Mouse (Mus musculus) C2C12 (cell line): ENCODE data around the gene Calhm2. TPM values are rescaled to one million over a fixed set of nuclear protein-coding genes. Genes with fewer than 3 reads are reported as not detected.
A peak's percentile ranks its signal among the peaks of the same experiment; 100 is the strongest.

Experiments
- H3K27me3 ChIP-seq: one replicate; pipeline ENCODE4 v1.6.1; 2011; ENCODE audit not compliant: control insufficient read depth, insufficient read depth, insufficient read length
- H3K36me3 ChIP-seq: one replicate; pipeline ENCODE4 v1.6.1; 2011; ENCODE audit not compliant: control insufficient read depth, insufficient read depth
- H3K4me3 ChIP-seq: one replicate; pipeline ENCODE4 v1.5.1; 2011; ENCODE audit warnings: mild to moderate bottlenecking, control low read depth; ENCODE audit not compliant: poor library complexity, insufficient read depth, severe bottlenecking
- H3K79me2 ChIP-seq: one replicate; pipeline ENCODE4 v1.6.1; 2011; ENCODE audit not compliant: control insufficient read depth, insufficient read depth
- H3K79me3 ChIP-seq: one replicate; pipeline ENCODE4 v1.6.1; 2011; ENCODE audit warnings: low read depth, control low read depth
- H3ac ChIP-seq: one replicate; pipeline ENCODE3; 2011; ENCODE audit warnings: low read depth; ENCODE audit not compliant: control insufficient read depth, insufficient read length
- CEBPB ChIP-seq: IDR thresholded peaks from one replicate; pipeline ENCODE4 v1.6.1; 2011; ENCODE audit warnings: low read depth, mild to moderate bottlenecking, control low read depth, moderate library complexity
- CTCF ChIP-seq: IDR thresholded peaks from one replicate; pipeline ENCODE4 v1.5.1; 2011; ENCODE audit not compliant: control insufficient read depth, insufficient read depth, insufficient read length
- FOSL1 ChIP-seq: IDR thresholded peaks from one replicate; pipeline ENCODE4 v1.8.0; 2011; ENCODE audit warnings: mild to moderate bottlenecking, low read length; ENCODE audit not compliant: poor library complexity, insufficient read depth, severe bottlenecking
- MAX ChIP-seq: IDR thresholded peaks from one replicate; pipeline ENCODE4 v1.6.1; 2011; ENCODE audit warnings: mild to moderate bottlenecking, control low read depth
- MYOD1 ChIP-seq: IDR thresholded peaks from one replicate; pipeline ENCODE4 v1.6.1; 2011; ENCODE audit warnings: low read depth; ENCODE audit not compliant: control insufficient read depth, insufficient read length
- MYOG ChIP-seq: IDR thresholded peaks from one replicate; pipeline ENCODE4 v1.6.1; 2011; ENCODE audit not compliant: control insufficient read depth, insufficient read length; ENCODE audit errors: extremely low read depth
- USF1 ChIP-seq: IDR thresholded peaks from one replicate; pipeline ENCODE4 v1.6.1; 2011; ENCODE audit warnings: low read depth, mild to moderate bottlenecking, control low read depth, moderate library complexity
- polyA plus RNA-seq: library from polyadenylated mRNA; unstranded; fragments of >200 nt; fragmentation: generic; extraction: Trizol; gene quantifications from one replicate; pipeline ENCODE4 v1.2.1, GENCODE M21; 2012; ENCODE audit warnings: missing spikeins

The Calhm2 gene
- polyA plus RNA-seq, 1 experiment, result 1.5 TPM

GRCm38 (mm10) chr19:47179272-47179809, 41.2 kb upstream of the Calhm2 start:
- H3K4me3 ChIP-seq, result peak overlapping the region; percentile 32
- H3K79me2 ChIP-seq, result no peaks in the 10 kb centered on the region
- no peak for TF ChIP-seq MYOG
- TF ChIP-seq FOSL1, result no peak
- no peak for TF ChIP-seq CTCF
- no peak for TF ChIP-seq MAX
- no peak for TF ChIP-seq MYOD1
- no peak for TF ChIP-seq CEBPB
- TF ChIP-seq USF1, result no peak
- peaks cover 4% of the 10 kb centered on the region for H3K27me3 ChIP-seq
- peak overlapping the region; percentile 63 for H3ac ChIP-seq
- H3K36me3 ChIP-seq, result no peaks in the 10 kb centered on the region
- no peaks in the 10 kb centered on the region for H3K79me3 ChIP-seq

GRCm38 (mm10) chr19:47178431-47179271, 40.6 kb upstream of the Calhm2 start, which contains the start of gene Neurl1a:
Neurl1a (plus strand) TSS chr19:47178820.
- Histone ChIP-seq H3K36me3 (no peaks in the 10 kb centered on the region), H3K27me3 (peaks cover 7% of the 10 kb centered on the region)
- no peak for TF ChIP-seq FOSL1
- no peak for TF ChIP-seq CEBPB
- no peak for TF ChIP-seq MYOG
- no peak for TF ChIP-seq MAX
- TF ChIP-seq USF1, result no peak
- no peak for TF ChIP-seq CTCF
- TF ChIP-seq MYOD1, result no peak

DNA sequence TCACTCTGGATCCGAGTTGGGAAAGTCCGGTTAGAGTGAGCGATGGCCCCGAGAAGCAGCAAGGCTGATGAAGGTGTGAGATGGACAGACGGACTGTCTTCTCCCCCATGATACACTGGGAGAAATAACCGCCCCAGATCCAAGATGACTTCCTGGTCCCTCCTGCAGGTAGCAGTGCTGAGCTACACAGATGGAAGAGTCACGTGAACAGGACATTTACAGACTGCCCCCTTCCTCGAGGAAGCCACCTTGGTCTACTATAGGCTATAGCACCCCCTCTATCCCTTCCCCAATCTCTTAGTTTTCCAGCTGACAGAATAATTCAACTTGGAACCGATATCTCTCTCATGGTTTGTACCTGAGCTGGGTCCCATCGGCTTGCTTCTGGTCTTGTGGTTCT, 39.9 kb upstream of the Calhm2 start:
- Histone ChIP-seq H3ac (no peak overlapping the region), H3K79me3 (no peaks in the 10 kb centered on the region), H3K36me3 (no peaks in the 10 kb centered on the region), H3K27me3 (peaks cover 12% of the 10 kb centered on the region), H3K4me3 (no peak overlapping the region), H3K79me2 (no peaks in the 10 kb centered on the region)
- peak; percentile 84 for TF ChIP-seq USF1
- no peak for TF ChIP-seq MYOD1
- peak; percentile 18 for TF ChIP-seq CTCF

More at GRCm38 (mm10) chr19:47178431-47179271, 40.6 kb upstream of the Calhm2 start, which contains the start of gene Neurl1a:
- Histone ChIP-seq H3K4me3 (peak within 1 kb of the TSS; percentile 32), H3ac (peak within 1 kb of the TSS; percentile 63), H3K79me2 (no peaks in the 10 kb centered on the region), H3K79me3 (no peaks in the 10 kb centered on the region)

DNA sequence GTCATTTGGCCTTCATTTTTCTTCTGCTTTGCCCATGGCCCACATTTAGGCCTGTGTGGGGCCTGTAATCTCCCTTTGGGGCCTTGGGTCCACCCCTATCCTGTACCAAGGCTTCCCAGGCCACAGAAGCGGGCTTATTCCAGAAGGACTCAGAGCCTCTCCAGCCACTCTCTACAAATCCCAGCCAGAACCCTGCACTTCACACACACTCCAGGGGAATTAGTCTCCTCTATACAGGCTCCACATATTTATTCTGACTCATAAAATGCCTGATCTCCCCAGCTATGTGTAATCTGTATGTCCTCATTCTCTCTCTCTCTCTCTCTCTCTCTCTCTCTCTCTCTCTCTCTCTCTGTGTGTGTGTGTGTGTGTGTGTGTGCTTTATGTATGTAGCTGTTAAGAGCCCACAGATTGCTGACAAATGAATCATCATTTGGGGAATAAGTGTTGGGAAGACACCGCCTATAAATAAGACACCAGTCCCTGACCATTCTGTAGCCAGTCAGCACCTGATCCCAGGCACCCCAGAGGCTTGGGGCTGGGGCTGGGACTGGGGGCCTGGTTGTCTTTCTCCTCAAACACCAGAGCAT, 38.9 kb upstream of the Calhm2 start:
- no peak for TF ChIP-seq MYOD1
- peak; percentile 48 for TF ChIP-seq FOSL1
- peaks cover 12% of the 10 kb centered on the region for H3K27me3 ChIP-seq

GRCm38 (mm10) chr19:47175472-47175871, 37.4 kb upstream of the Calhm2 start:
- Histone ChIP-seq H3K27me3 (peaks cover 12% of the 10 kb centered on the region), H3K79me2 (no peaks in the 10 kb centered on the region), H3K36me3 (no peaks in the 10 kb centered on the region), H3K4me3 (no peak overlapping the region), H3ac (no peak overlapping the region), H3K79me3 (no peaks in the 10 kb centered on the region)
- TF ChIP-seq USF1 (no peak), CTCF (no peak), MYOD1 (no peak), CEBPB (no peak), MYOG (no peak), MAX (no peak), FOSL1 (no peak)

More for the DNA sequence above, 38.9 kb upstream of the Calhm2 start:
- no peaks in the 10 kb centered on the region for H3K79me2 ChIP-seq
- H3K36me3 ChIP-seq, result no peaks in the 10 kb centered on the region
- no peak overlapping the region for H3ac ChIP-seq
- no peak overlapping the region for H3K4me3 ChIP-seq
- H3K79me3 ChIP-seq, result no peaks in the 10 kb centered on the region
